Mouse (Mus musculus) MEL (cell line): ENCODE results near the gene Plcg1.

ENCODE experiments used
- E2F4 ChIP-seq: IDR thresholded peaks from 2 replicates; pipeline ENCODE4 v1.6.1; 2011; ENCODE audit warnings: low read depth, low read length, improper control_type of control experiment, borderline replicate concordance
- GABPA ChIP-seq: IDR thresholded peaks from 2 replicates; pipeline ENCODE4 v1.6.1; 2012; ENCODE audit warnings: low read depth, mild to moderate bottlenecking, inconsistent platforms, low read length, improper control_type of control experiment, moderate library complexity
- MAX ChIP-seq: IDR thresholded peaks from 2 replicates; pipeline ENCODE4 v1.6.1; 2011; ENCODE audit warnings: low read length, improper control_type of control experiment
- MXI1 ChIP-seq: IDR thresholded peaks from 2 replicates; pipeline ENCODE4 v1.6.1; 2011; ENCODE audit warnings: mild to moderate bottlenecking, low read depth, low read length, improper control_type of control experiment
- POLR2A ChIP-seq, 2 experiments: IDR thresholded peaks; 2 replicates each; pipeline ENCODE4 v1.6.1; 2011 to 2012; ENCODE audit warnings: low read length in 2 of 2, mild to moderate bottlenecking in 2 of 2, control low read depth in 1 of 2, improper control_type of control experiment in 1 of 2, low read depth in 1 of 2, moderate library complexity in 1 of 2; ENCODE audit not compliant: control insufficient read depth in 1 of 2, insufficient read depth in 1 of 2, poor library complexity in 1 of 2
- SMC3 ChIP-seq: IDR thresholded peaks from 2 replicates; pipeline ENCODE4 v1.6.1; 2011; ENCODE audit warnings: low read depth, low read length, improper control_type of control experiment

GRCm38 (mm10) chr2:160729436-160729835, 1.7 kb upstream of the Plcg1 start:
- TF ChIP-seq SMC3: no peak
- TF ChIP-seq MXI1: no peak
- TF ChIP-seq MAX: no peak
- no peak for TF ChIP-seq POLR2A (IDR thresholded peaks at IDR 0.05; ENCODE audit: control insufficient read depth in 1 of 2, insufficient read depth in 1 of 2, low read depth in 1 of 2, low read length in 2 of 2, poor library complexity in 1 of 2)
- TF ChIP-seq E2F4: no peak
- no peak for TF ChIP-seq GABPA
